Mouse (Mus musculus): ENCODE data around the gene Snapc5. TPM values are rescaled to one million over a fixed set of nuclear protein-coding genes. Genes with fewer than 3 reads are reported as not detected.
"Not testable (repeated sequence)": the region's sequence is repeated elsewhere in the genome, so short reads cannot be mapped to it uniquely, and the experiment has no call there.

Gene Snapc5
- polyA plus RNA-seq, 1 experiment from 2014 or later: 25.6 TPM

- Histone ChIP-seq H3K9ac (replicated peaks; ENCODE audit: low read length) (no peak overlapping the region), H3K36me3 (ENCODE audit: control insufficient read depth, insufficient read depth, low read length) (peaks cover 28% of the 10 kb centered on the region), H3K9me3 (ENCODE audit: control insufficient read depth, low read length) (no peaks in the 10 kb centered on the region), H3K4me2 (ENCODE audit: low read length) (no peak overlapping the region), H3K4me3 (replicated peaks; ENCODE audit: low read depth, low read length) (no peak overlapping the region), H3K4me1 (ENCODE audit: control insufficient read depth, insufficient read depth, low read length) (no peaks in the 10 kb centered on the region), H3K27ac (replicated peaks; ENCODE audit: low read depth, low read length) (no peak overlapping the region), H3K27me3 (ENCODE audit: control insufficient read depth, insufficient read depth, low read length) (no peaks in the 10 kb centered on the region)
- no peak for DNase-seq
- WGBS: 94% methylated on average over 1 of the region's 1 CpGs
- no peak for ATAC-seq (ENCODE audit: low FRiP score, low TSS enrichment)
These were observed 14.8 kb downstream of the Snapc5 start for GRCm38 (mm10) chr9:64193879-64194278.

DNA sequence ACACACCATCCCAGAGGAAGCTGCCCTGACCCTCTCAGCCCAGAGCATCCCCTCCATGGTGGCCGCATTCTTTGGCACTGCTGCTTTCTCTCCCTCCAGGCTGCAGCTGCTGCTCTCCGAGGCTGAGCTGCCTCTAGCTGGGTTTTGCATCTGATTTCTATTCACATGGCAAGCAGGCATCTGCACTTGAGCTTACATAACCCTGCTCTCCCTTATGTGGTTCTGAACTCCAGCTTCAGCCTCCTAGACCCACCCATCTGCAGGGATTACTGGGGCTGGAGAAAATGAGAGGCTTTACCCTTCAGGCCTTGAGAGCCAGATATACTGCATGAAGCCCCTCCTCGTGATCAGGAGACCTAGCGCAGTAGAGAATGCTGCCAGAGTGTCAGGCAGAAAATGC lies 16.5 kb downstream of the Snapc5 start:
- 73% methylated on average over 4 of the region's 4 CpGs for WGBS
- H3K27ac ChIP-seq (replicated peaks; ENCODE audit: low read depth, low read length): no peak overlapping the region
- no peaks in the 10 kb centered on the region for H3K9me3 ChIP-seq (ENCODE audit: control insufficient read depth, low read length)
- peaks cover 15% of the 10 kb centered on the region for H3K36me3 ChIP-seq (ENCODE audit: control insufficient read depth, insufficient read depth, low read length)
- H3K4me3 ChIP-seq (replicated peaks; ENCODE audit: low read depth, low read length): no peak overlapping the region
- H3K9ac ChIP-seq (replicated peaks; ENCODE audit: low read length): no peak overlapping the region
- ATAC-seq (ENCODE audit: low FRiP score, low TSS enrichment) (no peak), DNase-seq (no peak)
- no peak overlapping the region for H3K4me2 ChIP-seq (ENCODE audit: low read length)
- no peaks in the 10 kb centered on the region for H3K4me1 ChIP-seq (ENCODE audit: control insufficient read depth, insufficient read depth, low read length)
- H3K27me3 ChIP-seq (ENCODE audit: control insufficient read depth, insufficient read depth, low read length): no peaks in the 10 kb centered on the region

DNA sequence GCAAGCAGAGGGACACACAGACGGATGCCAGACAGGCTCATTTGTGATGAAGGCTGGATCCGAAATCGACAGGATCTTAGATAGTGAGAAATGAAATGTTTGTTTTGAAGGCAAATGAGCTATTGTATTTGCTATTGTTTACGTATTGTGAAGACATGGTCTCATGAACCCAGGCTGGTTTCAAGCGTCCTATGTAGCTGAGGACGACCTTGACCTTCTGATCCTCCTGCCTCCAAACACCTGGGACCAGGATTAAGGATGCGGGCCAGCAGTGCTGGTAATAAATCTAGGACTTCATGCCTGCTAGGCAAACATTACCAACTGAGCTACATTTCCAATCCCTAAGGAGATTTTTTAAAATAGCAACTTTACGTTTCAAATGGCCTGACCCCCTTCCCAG lies 18.4 kb downstream of the Snapc5 start:
- Histone ChIP-seq H3K4me1 (ENCODE audit: control insufficient read depth, insufficient read depth, low read length) (no peaks in the 10 kb centered on the region), H3K9me3 (ENCODE audit: control insufficient read depth, low read length) (no peaks in the 10 kb centered on the region), H3K27ac (replicated peaks; ENCODE audit: low read depth, low read length) (no peak overlapping the region), H3K36me3 (ENCODE audit: control insufficient read depth, insufficient read depth, low read length) (peaks cover 8% of the 10 kb centered on the region), H3K4me3 (replicated peaks; ENCODE audit: low read depth, low read length) (no peak overlapping the region), H3K9ac (replicated peaks; ENCODE audit: low read length) (no peak overlapping the region), H3K27me3 (ENCODE audit: control insufficient read depth, insufficient read depth, low read length) (no peaks in the 10 kb centered on the region), H3K4me2 (ENCODE audit: low read length) (no peak overlapping the region)
- 87% methylated on average over 8 of the region's 8 CpGs for WGBS
- ATAC-seq (ENCODE audit: low FRiP score, low TSS enrichment) (no peak), DNase-seq (no peak)

DNA sequence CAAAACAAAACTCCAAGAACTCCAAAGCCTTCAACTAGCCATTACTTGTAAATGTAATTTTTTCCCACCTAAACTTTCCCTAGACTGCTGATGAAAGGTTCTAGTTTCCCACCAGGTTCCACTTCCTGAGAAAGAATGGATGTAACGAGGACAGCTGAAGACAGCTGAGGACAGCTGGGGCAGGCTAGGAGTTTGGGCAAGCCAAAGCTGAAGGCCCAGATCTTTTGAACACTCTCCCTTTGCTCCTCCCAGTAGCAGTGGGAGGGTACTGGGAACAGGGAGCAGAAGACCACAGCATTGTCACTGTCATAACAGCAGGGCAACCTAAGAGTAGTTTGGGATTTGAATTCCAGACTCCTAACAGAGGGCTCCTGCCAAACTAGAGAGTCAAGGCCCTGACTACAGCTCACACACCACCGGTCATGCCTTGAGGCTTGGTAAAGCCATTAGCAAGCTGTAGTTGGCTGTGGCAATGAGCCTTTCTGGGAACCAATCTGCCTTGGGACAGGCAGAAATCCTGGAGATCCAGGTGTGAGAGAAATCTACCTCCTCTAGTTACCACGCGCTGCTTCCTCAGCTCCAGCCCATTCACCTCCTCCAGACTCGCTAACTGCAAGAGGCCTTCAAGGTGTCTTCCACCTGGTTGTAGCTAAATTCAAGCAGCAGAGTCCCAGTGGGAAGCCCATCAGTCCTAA lies 19.1 kb downstream of the Snapc5 start:
- Histone ChIP-seq H3K4me2 (ENCODE audit: low read length) (no peak overlapping the region), H3K4me3 (replicated peaks; ENCODE audit: low read depth, low read length) (no peak overlapping the region), H3K4me1 (ENCODE audit: control insufficient read depth, insufficient read depth, low read length) (no peaks in the 10 kb centered on the region), H3K9ac (replicated peaks; ENCODE audit: low read length) (no peak overlapping the region), H3K36me3 (ENCODE audit: control insufficient read depth, insufficient read depth, low read length) (peaks cover 9% of the 10 kb centered on the region), H3K9me3 (ENCODE audit: control insufficient read depth, low read length) (no peaks in the 10 kb centered on the region), H3K27me3 (ENCODE audit: control insufficient read depth, insufficient read depth, low read length) (no peaks in the 10 kb centered on the region), H3K27ac (replicated peaks; ENCODE audit: low read depth, low read length) (no peak overlapping the region)
- WGBS: 95% methylated on average over 5 of the region's 5 CpGs
- DNase-seq (no peak), ATAC-seq (ENCODE audit: low FRiP score, low TSS enrichment) (no peak)

GRCm38 (mm10) chr9:64198763-64199418 lies 19.8 kb downstream of the Snapc5 start:
- H3K4me2 ChIP-seq (ENCODE audit: low read length); H3K9me3 ChIP-seq (ENCODE audit: control insufficient read depth, low read length); H3K27me3 ChIP-seq (ENCODE audit: control insufficient read depth, insufficient read depth, low read length); DNase-seq; H3K4me3 ChIP-seq (replicated peaks; ENCODE audit: low read depth, low read length); H3K4me1 ChIP-seq (ENCODE audit: control insufficient read depth, insufficient read depth, low read length); H3K27ac ChIP-seq (replicated peaks; ENCODE audit: low read depth, low read length); H3K9ac ChIP-seq (replicated peaks; ENCODE audit: low read length); ATAC-seq (ENCODE audit: low FRiP score, low TSS enrichment): not testable (repeated sequence)
- H3K36me3 ChIP-seq (ENCODE audit: control insufficient read depth, insufficient read depth, low read length): peaks cover 10% of the 10 kb centered on the region
- 92% methylated on average over 7 of the region's 7 CpGs for WGBS

DNA sequence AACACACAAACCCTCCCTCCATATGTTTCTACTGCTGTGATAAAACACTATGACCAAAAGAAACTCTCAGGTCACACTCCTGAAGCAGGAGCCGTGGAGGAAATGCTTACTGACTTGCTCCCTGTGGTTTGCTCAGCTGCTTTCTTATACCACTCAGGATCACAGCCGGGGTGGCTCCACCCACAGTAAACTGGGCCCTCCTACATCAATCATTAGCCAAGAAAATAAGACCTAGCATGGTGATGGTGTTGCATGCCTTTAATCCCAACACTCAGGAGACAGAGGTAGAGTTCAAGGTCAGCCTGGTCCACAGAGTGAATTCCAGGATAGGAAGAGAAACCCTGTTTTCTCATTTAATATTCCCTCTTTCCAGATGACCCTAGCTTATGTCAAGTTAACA lies 20.8 kb downstream of the Snapc5 start:
- Histone ChIP-seq H3K9ac (replicated peaks; ENCODE audit: low read length) (no peak overlapping the region), H3K9me3 (ENCODE audit: control insufficient read depth, low read length) (no peaks in the 10 kb centered on the region), H3K4me2 (ENCODE audit: low read length) (no peak overlapping the region), H3K27ac (replicated peaks; ENCODE audit: low read depth, low read length) (no peak overlapping the region), H3K4me3 (replicated peaks; ENCODE audit: low read depth, low read length) (no peak overlapping the region), H3K27me3 (ENCODE audit: control insufficient read depth, insufficient read depth, low read length) (no peaks in the 10 kb centered on the region), H3K4me1 (ENCODE audit: control insufficient read depth, insufficient read depth, low read length) (no peaks in the 10 kb centered on the region), H3K36me3 (ENCODE audit: control insufficient read depth, insufficient read depth, low read length) (peaks cover 17% of the 10 kb centered on the region)
- DNase-seq (no peak), ATAC-seq (ENCODE audit: low FRiP score, low TSS enrichment) (no peak)
- 85% methylated on average over 2 of the region's 2 CpGs for WGBS

GRCm38 (mm10) chr9:64202331-64202730 lies 23.3 kb downstream of the Snapc5 start:
- H3K9me3 ChIP-seq (ENCODE audit: control insufficient read depth, low read length): no peaks in the 10 kb centered on the region

GRCm38 (mm10) chr9:64202866-64203265 lies 23.8 kb downstream of the Snapc5 start:
- H3K27ac ChIP-seq (replicated peaks; ENCODE audit: low read depth, low read length): no peak overlapping the region
- no peak overlapping the region for H3K4me2 ChIP-seq (ENCODE audit: low read length)
- ATAC-seq (ENCODE audit: low FRiP score, low TSS enrichment) (no peak), DNase-seq (no peak)
- H3K4me3 ChIP-seq (replicated peaks; ENCODE audit: low read depth, low read length): no peak overlapping the region
- no peaks in the 10 kb centered on the region for H3K9me3 ChIP-seq (ENCODE audit: control insufficient read depth, low read length)
- H3K9ac ChIP-seq (replicated peaks; ENCODE audit: low read length): no peak overlapping the region
- H3K36me3 ChIP-seq (ENCODE audit: control insufficient read depth, insufficient read depth, low read length): peaks cover 17% of the 10 kb centered on the region
- H3K4me1 ChIP-seq (ENCODE audit: control insufficient read depth, insufficient read depth, low read length): no peaks in the 10 kb centered on the region
- H3K27me3 ChIP-seq (ENCODE audit: control insufficient read depth, insufficient read depth, low read length): no peaks in the 10 kb centered on the region

More at GRCm38 (mm10) chr9:64202331-64202730, 23.3 kb downstream of the Snapc5 start:
- DNase-seq (no peak), ATAC-seq (ENCODE audit: low FRiP score, low TSS enrichment) (no peak)
- Histone ChIP-seq H3K36me3 (ENCODE audit: control insufficient read depth, insufficient read depth, low read length) (peaks cover 17% of the 10 kb centered on the region), H3K27ac (replicated peaks; ENCODE audit: low read depth, low read length) (no peak overlapping the region), H3K4me3 (replicated peaks; ENCODE audit: low read depth, low read length) (no peak overlapping the region), H3K27me3 (ENCODE audit: control insufficient read depth, insufficient read depth, low read length) (no peaks in the 10 kb centered on the region), H3K4me1 (ENCODE audit: control insufficient read depth, insufficient read depth, low read length) (no peaks in the 10 kb centered on the region), H3K9ac (replicated peaks; ENCODE audit: low read length) (no peak overlapping the region), H3K4me2 (ENCODE audit: low read length) (no peak overlapping the region)

GRCm38 (mm10) chr9:64207509-64208084 lies 28.5 kb downstream of the Snapc5 start:
- peaks cover 33% of the 10 kb centered on the region for H3K36me3 ChIP-seq (ENCODE audit: control insufficient read depth, insufficient read depth, low read length)
- DNase-seq: no peak
- no peak overlapping the region for H3K9ac ChIP-seq (replicated peaks; ENCODE audit: low read length)
- no peaks in the 10 kb centered on the region for H3K4me1 ChIP-seq (ENCODE audit: control insufficient read depth, insufficient read depth, low read length)
- H3K4me2 ChIP-seq (ENCODE audit: low read length): no peak overlapping the region
- no peaks in the 10 kb centered on the region for H3K9me3 ChIP-seq (ENCODE audit: control insufficient read depth, low read length)
- H3K27ac ChIP-seq (replicated peaks; ENCODE audit: low read depth, low read length): no peak overlapping the region
- no peaks in the 10 kb centered on the region for H3K27me3 ChIP-seq (ENCODE audit: control insufficient read depth, insufficient read depth, low read length)
- ATAC-seq (ENCODE audit: low FRiP score, low TSS enrichment): no peak
- H3K4me3 ChIP-seq (replicated peaks; ENCODE audit: low read depth, low read length): no peak overlapping the region
- WGBS: 89% methylated on average over 3 of the region's 3 CpGs
